Mouse (Mus musculus): Measurements from ENCODE around the gene Aanat.

DNA sequence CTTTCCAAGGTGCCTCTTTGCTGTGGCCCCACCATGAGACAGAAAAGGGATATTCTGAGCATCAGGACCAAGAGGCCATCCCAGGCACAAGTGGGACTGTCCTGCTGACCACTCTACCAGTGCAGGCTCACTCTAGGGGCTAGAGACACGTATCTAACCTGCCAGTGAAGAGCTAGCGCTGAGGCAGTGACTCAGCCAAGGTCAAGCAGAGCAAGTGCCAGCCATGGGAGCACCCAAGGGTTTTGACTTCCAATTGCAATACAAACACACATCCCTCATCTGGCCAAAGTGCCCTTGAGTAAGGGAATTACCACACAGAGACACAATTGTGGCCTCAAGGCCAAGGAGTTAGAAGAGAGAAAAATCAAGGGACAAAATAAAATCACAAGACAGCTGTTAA lies 10.8 kb upstream of the Aanat start:
- TF ChIP-seq EP300 (IDR thresholded peaks at IDR 0.05; ENCODE audit: low read length), result no peak
- TF ChIP-seq CTCF (conservative IDR thresholded peaks at IDR 0.05 in 1 of 2, IDR thresholded peaks at IDR 0.05 in 1 of 2; ENCODE audit: low read depth in 2 of 2, low read length in 2 of 2), result no peak
- no peak for TF ChIP-seq ZC3H11A (IDR thresholded peaks at IDR 0.05; ENCODE audit: low read depth, low read length)
- no peak for TF ChIP-seq MAX (IDR thresholded peaks at IDR 0.05; ENCODE audit: low read length)
- no peak for TF ChIP-seq POLR2A (IDR thresholded peaks at IDR 0.05; ENCODE audit: low read depth, low read length)
- TF ChIP-seq ELF1 (IDR thresholded peaks at IDR 0.05; ENCODE audit: low read depth, low read length), result no peak
- TF ChIP-seq USF2 (conservative IDR thresholded peaks at IDR 0.05; ENCODE audit: low read depth, low read length), result no peak
- TF ChIP-seq CHD2 (IDR thresholded peaks at IDR 0.05; ENCODE audit: low read length), result no peak
- no peak for TF ChIP-seq HCFC1 (IDR thresholded peaks at IDR 0.05; ENCODE audit: low read depth, low read length)
